Mouse (Mus musculus): ENCODE measurements around the gene Lhx4. TPM values are rescaled to one million over a fixed set of nuclear protein-coding genes. Genes with fewer than 3 reads are reported as not detected.

Gene Lhx4
- polyA plus RNA-seq, 1 experiment from 2014 or later, result 5.5 TPM

- H3K4me1 ChIP-seq (replicated peaks), result peaks cover 25% of the 10 kb centered on the region
- H3K9ac ChIP-seq, result no peak overlapping the region
- H3K27ac ChIP-seq (replicated peaks), result no peak overlapping the region
- 81% methylated on average over 5 of the region's 5 CpGs for WGBS
- peaks cover 4% of the 10 kb centered on the region; the same call in 1 of the 2 replicates for H3K27me3 ChIP-seq
- H3K9me3 ChIP-seq, result no peaks in the 10 kb centered on the region
- H3K4me2 ChIP-seq, result no peak overlapping the region
- H3K36me3 ChIP-seq, result no peaks in the 10 kb centered on the region
- no peak overlapping the region for H3K4me3 ChIP-seq
- no peak for ATAC-seq (ENCODE audit: low read depth)
Measured at GRCm38 (mm10) chr1:155689558-155689957, 61.9 kb downstream of the Lhx4 start.

DNA sequence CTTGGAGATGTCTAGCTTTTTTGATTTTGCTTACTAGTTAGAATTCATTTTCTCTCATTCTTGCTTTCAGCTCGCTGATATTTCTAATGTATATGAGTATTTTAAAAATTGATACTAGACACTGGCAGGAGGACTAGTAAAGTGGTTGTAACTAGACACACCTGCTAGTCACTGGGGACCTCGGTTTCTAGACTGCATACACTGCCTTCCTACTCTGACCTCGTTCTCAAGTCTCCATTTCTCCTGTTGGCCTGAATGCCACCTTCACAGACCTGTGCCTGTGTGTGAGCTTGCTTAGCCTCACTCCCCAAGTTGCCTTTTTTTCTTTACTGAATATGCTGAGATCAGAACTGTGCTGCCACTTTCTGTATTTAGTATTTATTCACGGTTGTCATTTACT, 62.3 kb downstream of the Lhx4 start:
- no peak overlapping the region for H3K27ac ChIP-seq (replicated peaks)
- WGBS, result 78% methylated on average over 4 of the region's 4 CpGs
- H3K4me3 ChIP-seq, result no peak overlapping the region
- H3K4me1 ChIP-seq (replicated peaks), result peaks cover 25% of the 10 kb centered on the region
- H3K27me3 ChIP-seq, result peaks cover 4% of the 10 kb centered on the region; the same call in 1 of the 2 replicates
- no peaks in the 10 kb centered on the region for H3K36me3 ChIP-seq
- no peak overlapping the region for H3K9ac ChIP-seq
- H3K4me2 ChIP-seq, result no peak overlapping the region
- H3K9me3 ChIP-seq, result no peaks in the 10 kb centered on the region
- no peak for ATAC-seq (ENCODE audit: low read depth)

GRCm38 (mm10) chr1:155686816-155687215, 64.7 kb downstream of the Lhx4 start:
- ATAC-seq (ENCODE audit: low read depth), result no peak
- H3K36me3 ChIP-seq, result no peaks in the 10 kb centered on the region
- no peak overlapping the region for H3K9ac ChIP-seq
- no peak overlapping the region; the same call in 1 of the 2 replicates for H3K27ac ChIP-seq (replicated peaks)
- H3K4me2 ChIP-seq, result no peak overlapping the region
- no peak overlapping the region for H3K4me3 ChIP-seq
- H3K9me3 ChIP-seq, result no peaks in the 10 kb centered on the region
- 79% methylated on average over 15 of the region's 15 CpGs for WGBS
- peaks cover 12% of the 10 kb centered on the region for H3K4me1 ChIP-seq (replicated peaks)
- no peaks in the 10 kb centered on the region for H3K27me3 ChIP-seq

DNA sequence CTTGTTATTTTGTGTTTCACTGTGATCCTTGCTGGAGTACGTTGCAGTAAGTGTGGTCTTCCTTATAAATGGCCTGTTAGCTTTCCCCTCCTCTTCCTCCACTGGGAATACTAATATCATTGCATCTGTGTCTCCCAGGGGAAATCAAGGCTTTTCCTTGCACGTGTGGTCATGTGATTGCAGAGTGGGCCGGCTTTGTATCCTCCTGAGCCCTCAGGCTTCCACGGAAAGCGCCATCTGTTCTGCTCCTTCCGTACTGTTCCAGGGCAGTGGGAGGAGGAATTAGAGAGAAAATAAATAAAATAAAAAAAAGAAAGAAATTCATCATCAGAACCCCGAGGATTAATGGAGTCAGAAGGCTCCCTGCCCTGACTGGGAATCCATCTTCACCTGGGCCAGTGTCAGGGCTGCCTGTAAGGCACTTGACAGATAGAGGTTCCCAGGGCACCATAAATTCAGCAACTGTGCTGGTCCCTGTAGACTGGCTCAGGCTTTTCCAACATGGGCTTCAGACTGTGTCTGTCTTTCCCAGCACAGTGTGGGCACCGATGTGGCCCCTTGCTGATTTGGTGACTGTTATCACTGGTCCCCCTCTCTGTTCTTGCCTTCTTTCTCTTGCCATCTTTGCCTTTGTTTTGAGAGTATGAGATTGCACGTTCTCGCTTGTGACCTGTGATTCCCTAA, 70.2 kb downstream of the Lhx4 start:
- WGBS, result 31% methylated on average over 10 of the region's 10 CpGs
- peak; percentile 82 for ATAC-seq (ENCODE audit: low read depth)

GRCm38 (mm10) chr1:155675570-155675969, 75.9 kb downstream of the Lhx4 start:
- 92% methylated on average over 6 of the region's 6 CpGs for WGBS

More for the DNA sequence above, 70.2 kb downstream of the Lhx4 start:
- H3K9me3 ChIP-seq, result no peaks in the 10 kb centered on the region
- peaks cover 20% of the 10 kb centered on the region for H3K4me1 ChIP-seq (replicated peaks)
- H3K27ac ChIP-seq (replicated peaks), result peak overlapping the region; percentile 82
- no peaks in the 10 kb centered on the region for H3K36me3 ChIP-seq
- H3K4me2 ChIP-seq, result peak overlapping the region; percentile 27
- H3K4me3 ChIP-seq, result no peak overlapping the region
- no peak overlapping the region for H3K9ac ChIP-seq
- H3K27me3 ChIP-seq, result no peaks in the 10 kb centered on the region

DNA sequence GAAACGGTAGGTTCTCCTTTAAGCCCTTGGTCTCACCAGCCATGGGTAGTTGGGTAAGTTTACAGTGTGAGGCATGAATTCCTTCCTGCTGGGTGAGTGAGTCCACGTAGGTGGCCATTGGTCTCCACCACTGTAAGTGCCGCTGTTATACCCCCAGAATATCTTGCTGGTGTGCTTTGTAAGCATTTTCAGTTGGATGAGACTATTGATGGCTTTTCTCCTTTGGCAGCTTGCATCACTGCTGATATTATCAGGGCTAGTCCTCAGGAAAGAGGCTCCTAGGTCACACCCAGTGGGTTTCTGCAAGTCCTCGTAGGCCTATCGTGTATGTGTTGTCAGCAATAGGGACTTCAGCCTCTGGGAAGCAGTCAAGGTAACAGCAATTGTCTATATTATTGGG, 87.5 kb downstream of the Lhx4 start:
- H3K27me3 ChIP-seq, result no peaks in the 10 kb centered on the region
- no peaks in the 10 kb centered on the region for H3K36me3 ChIP-seq
- H3K4me2 ChIP-seq, result no peak overlapping the region
- no peak overlapping the region for H3K27ac ChIP-seq (replicated peaks)
- no peak overlapping the region for H3K9ac ChIP-seq
- H3K4me1 ChIP-seq (replicated peaks), result no peaks in the 10 kb centered on the region
- H3K9me3 ChIP-seq, result no peaks in the 10 kb centered on the region
- H3K4me3 ChIP-seq, result no peak overlapping the region
- ATAC-seq (ENCODE audit: low read depth), result no peak
- WGBS, result 86% methylated on average over 5 of the region's 5 CpGs

More at GRCm38 (mm10) chr1:155675570-155675969, 75.9 kb downstream of the Lhx4 start:
- no peak for ATAC-seq (ENCODE audit: low read depth)
- Histone ChIP-seq H3K9me3 (no peaks in the 10 kb centered on the region), H3K4me2 (no peak overlapping the region), H3K9ac (no peak overlapping the region), H3K36me3 (no peaks in the 10 kb centered on the region), H3K4me1 (replicated peaks) (peaks cover under 1% of the 10 kb centered on the region), H3K27ac (replicated peaks) (no peak overlapping the region), H3K4me3 (no peak overlapping the region), H3K27me3 (no peaks in the 10 kb centered on the region)

GRCm38 (mm10) chr1:155656321-155656720, 95.2 kb downstream of the Lhx4 start:
- no peak for ATAC-seq (ENCODE audit: low read depth)
- Histone ChIP-seq H3K4me2 (no peak overlapping the region), H3K9ac (no peak overlapping the region), H3K9me3 (no peaks in the 10 kb centered on the region), H3K4me3 (no peak overlapping the region), H3K27ac (replicated peaks) (no peak overlapping the region), H3K4me1 (replicated peaks) (peaks cover 5% of the 10 kb centered on the region; the same call in 1 of the 2 replicates), H3K36me3 (no peaks in the 10 kb centered on the region), H3K27me3 (no peaks in the 10 kb centered on the region)
- WGBS, result 86% methylated on average over 5 of the region's 5 CpGs

GRCm38 (mm10) chr1:155654961-155655360, 96.5 kb downstream of the Lhx4 start:
- ATAC-seq (ENCODE audit: low read depth), result no peak
- Histone ChIP-seq H3K4me2 (no peak overlapping the region), H3K27me3 (no peaks in the 10 kb centered on the region), H3K9me3 (no peaks in the 10 kb centered on the region), H3K4me1 (replicated peaks) (peaks cover 5% of the 10 kb centered on the region; the same call in 1 of the 2 replicates), H3K27ac (replicated peaks) (no peak overlapping the region), H3K9ac (no peak overlapping the region), H3K4me3 (no peak overlapping the region), H3K36me3 (no peaks in the 10 kb centered on the region)
- 14% methylated on average over 3 of the region's 3 CpGs for WGBS

GRCm38 (mm10) chr1:155650121-155650846, 101.2 kb downstream of the Lhx4 start:
- no peaks in the 10 kb centered on the region for H3K27me3 ChIP-seq
- H3K4me3 ChIP-seq, result no peak overlapping the region
- H3K27ac ChIP-seq (replicated peaks), result no peak overlapping the region
- no peaks in the 10 kb centered on the region for H3K36me3 ChIP-seq
- 77% methylated on average over 9 of the region's 9 CpGs for WGBS
- H3K9ac ChIP-seq, result no peak overlapping the region
- H3K9me3 ChIP-seq, result no peaks in the 10 kb centered on the region
- peaks cover 14% of the 10 kb centered on the region; the same call in 1 of the 2 replicates for H3K4me1 ChIP-seq (replicated peaks)
- ATAC-seq (ENCODE audit: low read depth), result no peak
- no peak overlapping the region for H3K4me2 ChIP-seq

Other genes with a start within 250 kb of the Lhx4 start
- 79.6 and 90.6 TPM in 2 replicates for gene Acbd6, start 193.6 kb downstream of the Lhx4 start, polyA plus RNA-seq (2015; fragmentation: Nextera tagmentation; extraction: Ambion mirVana)
- gene Qsox1, start 61.2 kb upstream of the Lhx4 start, polyA plus RNA-seq (2015; fragmentation: Nextera tagmentation; extraction: Ambion mirVana), result 16.7 and 19.4 TPM in 2 replicates
- 10.9 and 11.1 TPM in 2 replicates for gene Cep350, start 221.6 kb upstream of the Lhx4 start, polyA plus RNA-seq (2015; fragmentation: Nextera tagmentation; extraction: Ambion mirVana)

All from neural tube, embryonic 13.5 days (tissue).